Mouse (Mus musculus) adrenal gland, adult 8-10 months (tissue): ENCODE measurements at regions not wholly inside any gene's neighbourhood (a gene's known extent, or its start where the extent isn't known, plus 50 kb on each side); places are given as distances from the start of the nearest gene placed in this dataset.

Experiments used
- DNase-seq: peaks from one replicate; pipeline ENCODE4 v3.0.0; 2022

DNA sequence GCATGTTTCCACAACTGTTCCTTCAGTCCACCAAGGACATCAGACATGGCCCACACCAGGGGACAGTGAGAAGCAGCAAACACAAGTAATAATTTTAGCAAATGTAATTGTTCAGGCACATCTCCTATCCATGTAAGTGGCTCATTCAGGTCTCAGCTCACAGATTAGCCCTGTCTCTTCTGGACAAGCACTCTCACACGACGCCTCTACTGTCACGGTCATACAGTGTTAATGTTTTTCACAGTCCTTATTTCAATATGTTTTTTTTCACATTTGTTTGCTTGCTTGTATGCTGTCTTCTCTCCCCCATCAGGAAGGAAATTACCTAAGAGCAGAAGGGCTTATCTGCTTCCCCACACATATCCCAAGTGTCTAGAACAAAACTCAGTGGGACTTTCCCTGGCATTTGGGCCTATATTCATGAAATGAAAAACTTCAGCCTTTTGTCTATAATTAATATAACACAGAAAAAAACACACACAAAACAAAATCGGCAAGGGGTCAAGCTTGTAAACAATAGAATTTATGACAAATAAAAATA is 299.5 kb downstream of the Icos start:
- no peak for DNase-seq

- no peak for DNase-seq
These were observed 310.5 kb downstream of the Icos start for GRCm38 (mm10) chr1:61288185-61288584.

- no peak for DNase-seq
These were observed 311.2 kb downstream of the Icos start for GRCm38 (mm10) chr1:61288946-61289345.

DNA sequence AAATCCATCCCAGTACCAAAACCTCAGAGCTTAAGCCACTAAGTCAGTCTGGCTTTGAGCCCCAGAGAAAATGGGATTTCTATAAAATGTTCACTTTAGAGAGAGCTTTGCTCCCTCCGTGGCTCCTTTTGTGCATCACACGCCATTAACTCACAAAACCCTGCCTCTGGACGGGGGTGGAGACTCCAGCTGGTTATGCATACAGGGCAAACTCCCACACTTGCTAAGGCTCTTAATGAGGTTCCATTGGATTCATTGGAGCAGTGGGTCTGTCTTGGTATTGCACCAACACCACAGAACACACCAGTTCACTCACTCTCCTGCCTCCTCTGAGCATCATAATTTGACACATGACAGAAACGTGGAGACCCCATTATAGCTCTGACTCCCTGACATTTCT is 311.8 kb downstream of the Icos start:
- no peak for DNase-seq

DNA sequence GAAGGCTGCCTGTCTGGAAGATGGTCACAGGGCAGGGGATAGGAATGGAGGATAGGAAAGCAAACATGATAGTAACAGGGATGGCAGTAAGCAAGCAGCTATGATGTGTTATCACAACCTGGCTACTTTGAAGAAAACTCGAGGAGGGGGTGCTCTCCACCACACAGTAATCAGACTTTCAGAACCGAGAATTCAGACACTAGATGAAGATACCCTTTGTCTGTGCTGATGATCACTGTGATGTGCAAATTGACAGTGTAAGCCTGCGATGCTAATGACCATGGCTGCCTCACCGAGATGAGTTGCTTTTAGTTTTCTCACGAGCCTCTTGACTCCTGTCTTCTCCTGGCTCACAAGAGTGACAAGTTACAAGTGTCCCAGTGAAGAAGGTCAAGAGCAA is 315.4 kb downstream of the Icos start:
- DNase-seq: no peak

DNA sequence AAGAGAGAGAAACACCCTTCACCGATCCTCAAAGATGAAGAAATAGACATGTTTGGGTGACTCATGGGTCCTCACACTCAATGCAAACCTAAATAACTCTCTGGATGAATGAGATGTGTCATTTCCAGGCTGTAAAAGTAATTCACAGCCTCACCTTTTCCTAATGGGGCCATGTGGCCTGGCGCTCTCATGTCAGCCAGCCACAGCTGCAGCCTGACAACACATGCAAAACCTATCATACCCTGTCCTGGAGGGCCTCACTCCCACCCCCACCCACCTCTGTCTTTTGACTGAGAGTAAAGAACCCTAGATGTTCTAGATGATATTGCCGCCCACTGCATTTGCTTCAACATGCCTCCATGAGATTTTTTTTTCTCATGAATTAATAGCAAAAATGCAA is 317.5 kb downstream of the Icos start:
- DNase-seq: no peak

- DNase-seq: no peak
These were observed 319.1 kb downstream of the Icos start for GRCm38 (mm10) chr1:61296831-61297230.

GRCm38 (mm10) chr1:61297361-61297760 is 319.6 kb downstream of the Icos start:
- DNase-seq: no peak

DNA sequence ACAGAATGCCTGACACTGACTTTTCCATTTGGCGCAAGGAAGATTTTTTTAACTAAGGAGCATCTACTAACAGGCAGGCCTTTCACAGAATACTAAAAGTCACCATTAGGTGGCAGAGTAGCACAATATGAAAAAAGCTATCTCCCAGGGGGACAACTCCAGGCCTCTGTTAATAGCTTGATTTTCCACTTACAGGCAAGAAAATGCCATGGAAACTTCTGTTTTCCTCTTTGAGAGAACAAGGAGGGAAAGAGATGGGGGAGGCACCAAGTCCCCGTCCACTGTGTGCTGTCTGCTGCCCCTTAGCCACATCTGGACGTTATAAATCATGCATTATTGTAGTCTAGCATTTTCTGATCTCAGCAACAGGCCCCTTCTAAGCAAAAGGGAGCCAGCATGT is 320.3 kb downstream of the Icos start:
- DNase-seq: no peak

GRCm38 (mm10) chr1:61298779-61299178 is 321.1 kb downstream of the Icos start:
- no peak for DNase-seq

DNA sequence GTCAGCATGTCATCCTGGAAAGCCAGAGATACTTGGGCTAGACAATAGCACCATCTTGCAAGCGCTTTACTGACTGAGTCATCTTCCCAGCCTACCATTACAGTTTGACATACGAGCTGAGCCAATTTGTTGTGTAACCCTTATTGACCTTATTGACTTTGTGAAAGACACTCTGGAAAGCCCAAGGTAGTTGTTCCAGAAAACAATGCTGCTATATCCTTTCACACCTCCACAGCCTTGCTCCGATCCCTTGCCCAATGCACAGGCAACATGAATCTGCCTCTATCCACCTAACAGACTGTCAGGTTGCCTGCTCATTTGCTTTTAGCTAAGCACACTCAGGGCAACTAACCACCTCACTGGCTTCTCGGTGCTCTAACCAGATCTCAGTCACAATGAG is 322.8 kb downstream of the Icos start:
- DNase-seq: no peak

- no peak for DNase-seq
These were observed 323.6 kb downstream of the Icos start for GRCm38 (mm10) chr1:61301041-61302030.

GRCm38 (mm10) chr1:61302570-61303071 is 324.9 kb downstream of the Icos start:
- DNase-seq: no peak

DNA sequence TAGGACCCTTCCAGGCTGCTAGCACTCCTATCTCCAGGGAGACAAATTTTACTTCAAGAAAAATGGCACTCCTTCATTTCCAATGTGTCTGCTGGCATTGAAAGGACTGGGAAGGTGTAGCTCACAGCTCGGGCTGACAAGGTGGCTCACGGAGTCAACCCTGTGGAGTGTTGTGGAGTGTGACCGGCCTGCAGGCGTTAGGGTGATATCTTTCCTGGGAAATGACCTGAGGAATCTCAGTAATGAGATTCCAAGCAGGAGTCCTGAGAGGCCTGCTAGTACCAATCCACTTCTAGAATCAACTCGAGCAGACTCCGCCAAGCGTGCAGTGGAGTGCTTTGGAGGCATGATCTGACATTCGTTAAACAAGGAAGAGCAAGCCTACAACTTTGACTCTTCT is 328.6 kb downstream of the Icos start:
- no peak for DNase-seq

DNA sequence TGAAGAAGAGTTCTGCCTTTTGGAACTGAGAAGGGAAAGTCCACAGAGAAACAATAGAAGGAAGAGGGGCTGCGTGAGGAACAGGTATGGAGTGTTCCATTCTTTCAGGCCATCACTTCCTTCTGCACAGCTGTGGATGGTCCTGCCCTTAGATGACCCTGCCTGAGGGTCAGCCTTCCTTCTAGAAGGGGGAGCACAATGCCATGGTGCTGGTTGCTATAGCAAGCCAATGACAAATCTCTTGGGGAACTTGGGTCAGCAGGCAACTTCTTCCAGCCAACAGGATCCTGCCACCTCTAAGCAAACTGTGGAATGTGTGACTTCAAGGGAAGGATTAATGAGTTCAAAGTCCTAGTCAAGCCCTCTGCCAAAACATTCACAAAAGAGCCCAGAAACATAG is 329.1 kb upstream of the Pard3b start:
- peak; percentile 29 for DNase-seq

DNA sequence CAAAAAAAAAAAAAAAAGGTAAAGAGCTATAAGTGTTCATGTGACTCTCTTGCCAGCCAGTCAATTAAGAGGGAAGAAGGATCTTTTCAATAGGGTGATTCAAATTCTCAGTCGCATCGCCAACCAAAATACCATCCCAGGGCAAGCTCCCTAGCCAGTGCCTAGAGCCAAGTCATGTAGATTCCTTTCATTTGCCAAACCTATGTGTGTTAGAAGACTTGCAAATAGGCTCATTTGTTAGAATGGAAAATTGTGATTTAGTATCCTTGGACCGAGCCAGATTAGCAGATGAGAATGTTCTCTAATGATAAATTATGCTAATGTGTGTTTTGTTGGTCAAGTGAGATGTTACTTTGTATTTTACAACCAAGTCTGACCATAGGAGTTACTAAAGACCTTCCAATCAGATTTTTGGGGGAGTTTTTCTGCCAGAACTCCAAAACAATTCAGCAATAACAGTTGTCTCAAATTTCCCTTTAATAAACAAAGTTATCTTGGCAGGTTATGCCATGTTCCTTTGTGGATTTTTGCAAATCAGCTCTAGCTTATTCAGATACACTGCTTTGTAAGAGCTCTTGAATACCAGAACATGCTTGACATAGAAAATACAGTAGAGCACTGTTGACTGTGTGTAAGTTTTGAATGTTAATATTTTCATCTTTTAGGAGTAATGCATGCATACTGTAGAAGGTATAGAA is 328.4 kb upstream of the Pard3b start:
- no peak for DNase-seq

DNA sequence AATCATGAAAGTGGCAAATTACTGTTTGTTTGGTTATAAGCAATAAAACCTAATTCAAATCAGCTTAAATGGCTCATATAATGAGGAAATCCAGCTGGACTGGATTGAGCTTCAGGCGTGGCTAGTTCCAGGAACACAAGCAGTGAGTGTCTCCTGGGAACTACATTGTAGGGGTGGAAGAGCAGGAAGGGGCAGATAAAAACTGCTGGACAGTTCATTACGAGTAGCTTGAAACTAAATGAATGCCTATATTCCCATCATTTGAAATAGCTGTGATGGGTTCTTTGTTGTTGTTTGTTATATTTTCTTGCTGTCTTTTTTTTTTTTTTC is 327.9 kb upstream of the Pard3b start:
- DNase-seq: no peak

- peak; percentile 53 for DNase-seq
These were observed 325.4 kb upstream of the Pard3b start for GRCm38 (mm10) chr1:61313196-61313595.

DNA sequence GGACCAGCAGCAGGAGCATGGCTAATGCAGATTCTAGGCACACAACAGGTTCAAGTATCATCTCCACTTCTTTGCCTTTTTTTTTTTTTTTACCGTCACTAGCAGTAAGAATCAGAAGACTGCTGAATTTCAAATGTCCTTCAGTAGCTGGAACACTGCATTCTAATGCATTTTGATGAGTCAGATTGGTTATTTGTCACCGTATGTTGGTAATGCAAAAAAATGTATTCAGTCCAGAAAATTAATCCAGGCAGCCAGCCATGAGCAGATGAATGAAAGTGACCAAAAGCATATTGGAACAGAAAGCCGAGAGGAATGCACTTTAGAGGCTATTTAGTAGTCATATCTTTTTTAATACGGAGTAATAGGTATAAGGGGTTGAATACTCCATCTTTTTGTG is 322.4 kb upstream of the Pard3b start:
- DNase-seq: no peak

- no peak for DNase-seq
These were observed 321.9 kb upstream of the Pard3b start for GRCm38 (mm10) chr1:61316736-61317135.

DNA sequence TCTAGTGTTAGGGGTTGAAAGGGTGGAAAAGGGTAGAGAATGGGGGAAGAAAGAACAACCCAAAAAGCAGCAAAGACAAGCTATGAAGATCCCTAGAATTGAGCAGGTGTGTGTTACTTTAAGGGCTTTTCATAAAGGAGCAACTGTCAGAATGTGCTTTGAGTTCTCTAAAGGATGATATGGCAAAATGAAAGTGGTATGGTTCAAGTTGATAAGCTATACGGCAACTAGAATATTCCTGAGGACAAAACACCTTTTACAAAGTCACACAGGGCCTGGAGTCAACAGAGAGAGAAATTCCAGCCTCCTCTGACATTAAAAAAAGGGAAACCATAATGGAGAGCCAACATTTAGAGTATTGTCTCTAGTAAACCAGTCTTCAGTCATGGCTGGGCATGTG is 320.6 kb upstream of the Pard3b start:
- DNase-seq: no peak

GRCm38 (mm10) chr1:61321513-61322145 is 317.0 kb upstream of the Pard3b start:
- DNase-seq: no peak

GRCm38 (mm10) chr1:61331456-61331855 is 307.2 kb upstream of the Pard3b start:
- DNase-seq: no peak
